In genomic region chr17:73881295-73881694, GRCm38 (mm10) we compare ENCODE assay signal across 22 mouse cellular contexts.
DNase-seq lines count a peak whose midpoint lies in the region; ATAC-seq and TF ChIP-seq lines count a peak whose summit lies in the region.
"Had no signal": no experiment of that assay in that cellular context is flagged by ENCODE, and none has a peak within 500 bp of the region (broad histone marks: within the 10 kb centered on the region; RNA-seq: fewer than 3 reads in every experiment).

No protein-coding gene starts in this region.

- TF ChIP-seq POLR2A in kidney, adult 2 months (IDR thresholded peaks at IDR 0.05; ENCODE audit: low read depth, low read length): no peak

- intact Hi-C loops in heart, postnatal 14 days (cut with DNase I): loop anchor here (10.0 kb wide), 1 partner anchor 1026 kb away; no protein-coding TSS in a partner anchor

- no peak overlapping the region for H3K4me2 ChIP-seq in kidney, embryonic 16.5 days (replicated peaks; ENCODE audit: low read depth, low read length)
- no peak overlapping the region for H3K4me2 ChIP-seq in forebrain, embryonic 13.5 days
- H3K4me2 ChIP-seq: embryonic facial prominence, embryonic 15.5 days; forebrain, embryonic 15.5 days; hindbrain, embryonic 14.5 days; lung, embryonic 15.5 days; neural tube, embryonic 12.5 days had no signal

- H3K27ac ChIP-seq in kidney, adult 2 months (ENCODE audit: insufficient read depth, low read depth, low read length): no peak overlapping the region
- H3K27ac ChIP-seq in kidney, embryonic 16.5 days (ENCODE audit: low read length): no peak overlapping the region
- no peak overlapping the region for H3K27ac ChIP-seq in forebrain, embryonic 13.5 days
- H3K27ac ChIP-seq: embryonic facial prominence, embryonic 15.5 days; forebrain, embryonic 15.5 days; heart, adult 2 months; hindbrain, embryonic 14.5 days; lung, embryonic 15.5 days; midbrain, embryonic 15.5 days; neural tube, embryonic 12.5 days had no signal

- 53% methylated on average over 6 of the region's 6 CpGs for WGBS in kidney, adult 2 months
- WGBS in kidney, embryonic 16.5 days: 54% methylated on average over 6 of the region's 6 CpGs
- 80% methylated on average over 6 of the region's 6 CpGs for WGBS in forebrain, embryonic 13.5 days

- H3K36me3 ChIP-seq in kidney, adult 2 months (ENCODE audit: control insufficient read depth, insufficient read depth, low read length): no peaks in the 10 kb centered on the region
- H3K36me3 ChIP-seq in kidney, embryonic 16.5 days (ENCODE audit: insufficient read depth, low read length): no peaks in the 10 kb centered on the region
- H3K36me3 ChIP-seq in megakaryocyte, embryonic 14.5 days (replicated peaks; ENCODE audit: low read length): no peaks in the 10 kb centered on the region
- H3K36me3 ChIP-seq in forebrain, embryonic 13.5 days (ENCODE audit: poor library complexity, severe bottlenecking): no peaks in the 10 kb centered on the region
- H3K36me3 ChIP-seq: embryonic facial prominence, embryonic 15.5 days; forebrain, embryonic 15.5 days; lung, embryonic 15.5 days; midbrain, embryonic 15.5 days; neural tube, embryonic 12.5 days had no signal

- H3K9me3 ChIP-seq in kidney, embryonic 16.5 days (ENCODE audit: low read length): no peaks in the 10 kb centered on the region
- H3K9me3 ChIP-seq in megakaryocyte, embryonic 14.5 days: no peaks in the 10 kb centered on the region
- H3K9me3 ChIP-seq in forebrain, embryonic 13.5 days (replicated peaks): no peaks in the 10 kb centered on the region
- H3K9me3 ChIP-seq: embryonic facial prominence, embryonic 15.5 days; forebrain, embryonic 15.5 days; lung, embryonic 15.5 days; midbrain, embryonic 15.5 days; neural tube, embryonic 12.5 days had no signal

- no peak for TF ChIP-seq CTCF in kidney, adult 2 months (conservative IDR thresholded peaks at IDR 0.05; ENCODE audit: insufficient read depth, insufficient read length, low read depth, low read length)

- no peaks in the 10 kb centered on the region for H3K4me1 ChIP-seq in kidney, adult 2 months (ENCODE audit: control insufficient read depth, insufficient read depth, low read length)
- no peaks in the 10 kb centered on the region for H3K4me1 ChIP-seq in kidney, embryonic 16.5 days (ENCODE audit: insufficient read depth, low read length)
- H3K4me1 ChIP-seq in megakaryocyte, embryonic 14.5 days: peaks cover 53% of the 10 kb centered on the region
- H3K4me1 ChIP-seq in forebrain, embryonic 13.5 days: peaks cover 7% of the 10 kb centered on the region
- H3K4me1 ChIP-seq: embryonic facial prominence, embryonic 15.5 days; forebrain, embryonic 15.5 days; lung, embryonic 15.5 days; midbrain, embryonic 15.5 days had no signal

- no peak overlapping the region for H3K9ac ChIP-seq in kidney, embryonic 16.5 days (replicated peaks; ENCODE audit: low read length)
- no peak overlapping the region for H3K9ac ChIP-seq in forebrain, embryonic 13.5 days
- H3K9ac ChIP-seq: embryonic facial prominence, embryonic 15.5 days; forebrain, embryonic 15.5 days; hindbrain, embryonic 14.5 days; lung, embryonic 15.5 days; midbrain, embryonic 15.5 days; neural tube, embryonic 12.5 days had no signal

- H3K27me3 ChIP-seq in kidney, adult 2 months (replicated peaks; ENCODE audit: control insufficient read depth, insufficient read depth, low read length): no peaks in the 10 kb centered on the region
- no peaks in the 10 kb centered on the region for H3K27me3 ChIP-seq in kidney, embryonic 16.5 days (ENCODE audit: insufficient read depth, low read length)
- H3K27me3 ChIP-seq in megakaryocyte, embryonic 14.5 days (replicated peaks): peaks cover 33% of the 10 kb centered on the region
- no peaks in the 10 kb centered on the region for H3K27me3 ChIP-seq in forebrain, embryonic 13.5 days
- H3K27me3 ChIP-seq: embryonic facial prominence, embryonic 15.5 days; forebrain, embryonic 15.5 days; lung, embryonic 15.5 days; midbrain, embryonic 15.5 days; neural tube, embryonic 12.5 days had no signal

- H3K4me3 ChIP-seq in kidney, adult 2 months (ENCODE audit: insufficient read depth, low read depth, low read length): no peak overlapping the region
- no peak overlapping the region for H3K4me3 ChIP-seq in kidney, embryonic 16.5 days (ENCODE audit: low read length)
- H3K4me3 ChIP-seq in megakaryocyte, embryonic 14.5 days (replicated peaks): peak overlapping the region; percentile 65
- H3K4me3 ChIP-seq in forebrain, embryonic 13.5 days: no peak overlapping the region
- H3K4me3 ChIP-seq: embryonic facial prominence, embryonic 15.5 days; forebrain, embryonic 15.5 days; heart, adult 2 months; lung, embryonic 15.5 days; midbrain, embryonic 15.5 days; neural tube, embryonic 12.5 days had no signal

- ATAC-seq in kidney, embryonic 16.5 days (ENCODE audit: low FRiP score, low TSS enrichment): no peak
- no peak for ATAC-seq in megakaryocyte, adult 5-6 weeks (ENCODE audit: poor library complexity, severe bottlenecking)
- no peak for ATAC-seq in forebrain, embryonic 13.5 days

- peak; percentile 33 to 67 for DNase-seq in adrenal gland, adult (ENCODE audit: inconsistent age in 2 of 2, low spot score in 1 of 2)
- DNase-seq in adrenal gland, postnatal 14 days: no peak
- peak; percentile 74 for DNase-seq in kidney, adult 2 months
- no peak for DNase-seq in heart, postnatal 14 days
- DNase-seq: cerebellum, adult 11 months; cerebellum, adult 9-11 months; gastrocnemius, postnatal 36 days; heart, adult 2 months; heart, postnatal 4 days; layer of hippocampus, adult 9-11 months; lung, postnatal 36 days; thymus, postnatal 4 days had no signal

Comparison
In these comparisons a context has a peak if more than half of its experiments do, and no peak if none do; other contexts are left out.
1. DNase-seq: peak in adrenal gland, adult (2 of 2) and kidney, adult 2 months (single experiment); none in adrenal gland, postnatal 14 days (single experiment) and heart, postnatal 14 days (0 of 2).